ENCODE assay signal across 21 mouse cellular contexts in genomic region chr14:63321931-63322510, GRCm38 (mm10).
DNase-seq lines count a peak whose midpoint lies in the region; ATAC-seq and TF ChIP-seq lines count a peak whose summit lies in the region.
"Had no signal": no experiment of that assay in that cellular context is flagged by ENCODE, and none has a peak within 500 bp of the region (broad histone marks: within the 10 kb centered on the region; RNA-seq: fewer than 3 reads in every experiment).

No protein-coding gene starts in this region.

- H3K79me2 ChIP-seq in heart, adult 2 months (replicated peaks; ENCODE audit: control insufficient read depth, insufficient read depth, low read length), result no peaks in the 10 kb centered on the region

- 0 out of 2 replicates have a peak overlapping the region, but pooled peaks have one; percentile 8 for H3K4me2 ChIP-seq in heart, embryonic 14.5 days (ENCODE audit: low read length)
- H3K4me2 ChIP-seq: hindbrain, embryonic 13.5 days; neural tube, embryonic 13.5 days had no signal

- H3K9me3 ChIP-seq in heart, embryonic 14.5 days (ENCODE audit: control insufficient read depth, low read length), result no peaks in the 10 kb centered on the region
- H3K9me3 ChIP-seq: hindbrain, embryonic 13.5 days; neural tube, embryonic 13.5 days had no signal

- H3K27me3 ChIP-seq in heart, adult 2 months (ENCODE audit: control insufficient read depth, insufficient read depth, low read length), result no peaks in the 10 kb centered on the region
- H3K27me3 ChIP-seq in heart, embryonic 14.5 days (ENCODE audit: control insufficient read depth, insufficient read depth, low read length), result no peaks in the 10 kb centered on the region
- H3K27me3 ChIP-seq: hindbrain, embryonic 13.5 days; neural tube, embryonic 13.5 days had no signal

- 0 out of 2 replicates have a peak, but pooled peaks have one; percentile 11 for TF ChIP-seq EP300 in heart, adult 2 months (IDR thresholded peaks at IDR 0.05; ENCODE audit: insufficient read depth, low read depth, low read length)

- no peak overlapping the region for H3K4me3 ChIP-seq in heart, adult 2 months
- no peak overlapping the region for H3K4me3 ChIP-seq in heart, embryonic 14.5 days (ENCODE audit: control insufficient read depth in 1 of 2, insufficient read depth in 1 of 2, low read depth in 1 of 2, low read length in 2 of 2)
- H3K4me3 ChIP-seq: erythroblast, embryonic 14.5 days; hindbrain, embryonic 13.5 days; neural tube, embryonic 13.5 days had no signal

- intact Hi-C loops in heart, adult 2 months (cut with DNase I), result no loop called here

- DNase-seq in heart, adult 2 months, result peak in 1 of 2 experiments; percentile 48
- DNase-seq in heart, adult 9 months (ENCODE audit: low spot score in 2 of 2), result no peak
- DNase-seq in kidney, postnatal 25 days, result peak; percentile 8 to 29
- no peak for DNase-seq in kidney, adult 18-20 months
- peak; percentile 21 for DNase-seq in ovary, postnatal 10 days (ENCODE audit: low spot score)
- DNase-seq in thymus, postnatal 36 days, result no peak
- DNase-seq: B cell, adult 2 months; cerebellum, adult 11-12 months; gastrocnemius, postnatal 25 days; kidney, adult 2 months; layer of hippocampus, postnatal 36 days; left cerebral cortex, postnatal 4 days; lung, adult 2 months; right cerebral cortex, adult 18-20 months; spleen, adult 18-20 months; thymus, adult 2 months had no signal

- H3K9ac ChIP-seq in heart, adult 2 months (ENCODE audit: low read depth, low read length), result peak overlapping the region; percentile 37; the same call in 1 of the 2 replicates
- peak overlapping the region; percentile 34; the same call in 1 of the 2 replicates for H3K9ac ChIP-seq in heart, embryonic 14.5 days (ENCODE audit: low read length)
- H3K9ac ChIP-seq: hindbrain, embryonic 13.5 days; neural tube, embryonic 13.5 days had no signal

- 41% methylated on average over 9 of the region's 9 CpGs for whole genome bisulfite sequencing in heart, adult 2 months
- WGBS in heart, embryonic 14.5 days, result 32% methylated on average over 9 of the region's 9 CpGs

- TF ChIP-seq POLR2A in heart, adult 2 months (IDR thresholded peaks at IDR 0.05; ENCODE audit: insufficient read depth, low read depth, low read length), result no peak

- no peak for TF ChIP-seq CTCF in heart, adult 2 months (IDR thresholded peaks at IDR 0.05)

- peak overlapping the region; percentile 56 for H3K27ac ChIP-seq in heart, adult 2 months
- peak overlapping the region; percentile 67 to 89 for H3K27ac ChIP-seq in heart, embryonic 14.5 days (replicated peaks in 1 of 2; ENCODE audit: control insufficient read depth in 1 of 2, insufficient read depth in 1 of 2, low read depth in 2 of 2, low read length in 2 of 2)
- H3K27ac ChIP-seq: hindbrain, embryonic 13.5 days; neural tube, embryonic 13.5 days had no signal

- H3K36me3 ChIP-seq in heart, adult 2 months (ENCODE audit: control insufficient read depth, insufficient read depth, low read length), result no peaks in the 10 kb centered on the region
- H3K36me3 ChIP-seq in heart, embryonic 14.5 days (ENCODE audit: control insufficient read depth, insufficient read depth, low read length), result no peaks in the 10 kb centered on the region
- H3K36me3 ChIP-seq: hindbrain, embryonic 13.5 days; neural tube, embryonic 13.5 days had no signal

- peaks cover 14% of the 10 kb centered on the region for H3K4me1 ChIP-seq in heart, adult 2 months (ENCODE audit: control insufficient read depth, insufficient read depth, low read length)
- H3K4me1 ChIP-seq in heart, embryonic 14.5 days (ENCODE audit: control insufficient read depth in 2 of 2, insufficient read depth in 2 of 2, low read length in 2 of 2), result peaks cover 45 to 60% of the 10 kb centered on the region in 2 experiments
- H3K4me1 ChIP-seq: hindbrain, embryonic 13.5 days; neural tube, embryonic 13.5 days had no signal

- ATAC-seq in heart, embryonic 14.5 days (ENCODE audit: insufficient number of reproducible peaks, insufficient read depth, low FRiP score, low read depth), result 0 out of 2 replicates have a peak, but pooled peaks have one; percentile 12
- no peak for ATAC-seq in activated CD4-positive, CD25-positive, alpha-beta regulatory T cell, adult 4 months

Comparison
In these comparisons a context has a peak if more than half of its experiments do, and no peak if none do; other contexts are left out.
1. DNase-seq: peak in kidney, postnatal 25 days (2 of 2) and ovary, postnatal 10 days (single experiment); none in heart, adult 9 months (0 of 2), kidney, adult 18-20 months (single experiment) and thymus, postnatal 36 days (0 of 2).